ENCODE assay signal across 31 mouse cellular contexts in genomic region chr13:55574321-55574720, GRCm38 (mm10). TPM values are rescaled to one million over a fixed set of nuclear protein-coding genes. Genes with fewer than 3 reads are reported as not detected.
DNase-seq lines count a peak whose midpoint lies in the region; ATAC-seq and TF ChIP-seq lines count a peak whose summit lies in the region.
"Had no signal": no experiment of that assay in that cellular context is flagged by ENCODE, and none has a peak within 500 bp of the region (broad histone marks: within the 10 kb centered on the region; RNA-seq: fewer than 3 reads in every experiment).

No protein-coding gene starts in this region.

- no peak overlapping the region for H3K4me2 ChIP-seq in forebrain, embryonic 14.5 days (ENCODE audit: low read length)
- no peak overlapping the region for H3K4me2 ChIP-seq in forebrain, embryonic 11.5 days (ENCODE audit: low read depth, low read length, severe bottlenecking)
- H3K4me2 ChIP-seq in midbrain, embryonic 14.5 days (ENCODE audit: low read length), result no peak overlapping the region
- H3K4me2 ChIP-seq in midbrain, embryonic 13.5 days (replicated peaks), result no peak overlapping the region
- H3K4me2 ChIP-seq: embryonic facial prominence, embryonic 15.5 days; forebrain, embryonic 15.5 days; heart, embryonic 11.5 days; hindbrain, embryonic 12.5 days; lung, embryonic 14.5 days; neural tube, embryonic 15.5 days had no signal

- no peaks in the 10 kb centered on the region for H3K9me3 ChIP-seq in forebrain, embryonic 14.5 days (replicated peaks; ENCODE audit: control insufficient read depth, low read length)
- no peaks in the 10 kb centered on the region for H3K9me3 ChIP-seq in forebrain, embryonic 11.5 days (ENCODE audit: control insufficient read depth, low read length)
- no peaks in the 10 kb centered on the region for H3K9me3 ChIP-seq in midbrain, embryonic 14.5 days (ENCODE audit: control insufficient read depth, low read length)
- 0 out of 2 replicates have a peak, but pooled peaks cover 3% of the 10 kb centered on the region for H3K9me3 ChIP-seq in midbrain, embryonic 13.5 days
- no peaks in the 10 kb centered on the region for H3K9me3 ChIP-seq in MEL (replicated peaks; ENCODE audit: insufficient read depth, low read length)
- H3K9me3 ChIP-seq: embryonic facial prominence, embryonic 15.5 days; forebrain, embryonic 15.5 days; hindbrain, embryonic 12.5 days; neural tube, embryonic 15.5 days had no signal

- TF ChIP-seq EP300 in MEL (IDR thresholded peaks at IDR 0.05; ENCODE audit: low read depth in 1 of 2, low read length in 2 of 2), result no peak

- peak; percentile 16 for DNase-seq in forebrain, embryonic 14.5 days (ENCODE audit: low spot score)
- no peak for DNase-seq in forebrain, embryonic 11.5 days (ENCODE audit: low spot score)
- peak; percentile 49 for DNase-seq in midbrain, embryonic 14.5 days
- DNase-seq in MEL (ENCODE audit: low read depth, low spot score), result no peak
- DNase-seq in induced T-regulatory cell, adult 2 months (ENCODE audit: low read depth), result peak; percentile 41
- no peak for DNase-seq in layer of hippocampus, adult 11-12 months (ENCODE audit: low spot score)
- no peak for DNase-seq in ovary, postnatal 36 days (ENCODE audit: low spot score)
- DNase-seq: adrenal gland, postnatal 10 days; cerebellum, adult 11-12 months; cerebellum, postnatal 10 days; gastrocnemius, adult 2 months; gastrocnemius, postnatal 36 days; heart, adult 18-20 months; heart, postnatal 36 days; kidney, adult 8-10 months; liver; lung, embryonic 14.5 days; lung, postnatal 14 days; right cerebral cortex, adult 18-20 months; spleen, adult 18-20 months; thymus, adult 18-20 months; thymus, postnatal 4 days had no signal

- 76% methylated on average over 5 of the region's 5 CpGs for WGBS in forebrain, embryonic 14.5 days
- 82% methylated on average over 5 of the region's 5 CpGs for WGBS in forebrain, embryonic 11.5 days
- 77% methylated on average over 5 of the region's 5 CpGs for WGBS in midbrain, embryonic 14.5 days
- 74% methylated on average over 5 of the region's 5 CpGs for WGBS in midbrain, embryonic 13.5 days

- H3K27me3 ChIP-seq in forebrain, embryonic 14.5 days (replicated peaks; ENCODE audit: control insufficient read depth, insufficient read depth, low read length), result no peaks in the 10 kb centered on the region
- no peaks in the 10 kb centered on the region for H3K27me3 ChIP-seq in forebrain, embryonic 11.5 days (ENCODE audit: control insufficient read depth, insufficient read depth, low read length)
- H3K27me3 ChIP-seq in midbrain, embryonic 14.5 days (ENCODE audit: control insufficient read depth, insufficient read depth, low read length), result no peaks in the 10 kb centered on the region
- H3K27me3 ChIP-seq in midbrain, embryonic 13.5 days, result no peaks in the 10 kb centered on the region
- H3K27me3 ChIP-seq in MEL (ENCODE audit: control insufficient read depth in 1 of 2, insufficient read depth in 2 of 2, low read length in 2 of 2), result no peaks in the 10 kb centered on the region; a peak in 1 of 4 replicates
- H3K27me3 ChIP-seq: embryonic facial prominence, embryonic 15.5 days; forebrain, embryonic 15.5 days; hindbrain, embryonic 12.5 days; neural tube, embryonic 15.5 days had no signal

- H3K9ac ChIP-seq in forebrain, embryonic 14.5 days (ENCODE audit: low read length), result no peak overlapping the region
- H3K9ac ChIP-seq in forebrain, embryonic 11.5 days (ENCODE audit: low read length), result no peak overlapping the region
- H3K9ac ChIP-seq in midbrain, embryonic 14.5 days (replicated peaks; ENCODE audit: low read length), result no peak overlapping the region
- no peak overlapping the region for H3K9ac ChIP-seq in midbrain, embryonic 13.5 days (replicated peaks)
- no peak overlapping the region for H3K9ac ChIP-seq in MEL (ENCODE audit: control insufficient read depth, low read depth, low read length, poor library complexity, severe bottlenecking)
- H3K9ac ChIP-seq: embryonic facial prominence, embryonic 15.5 days; forebrain, embryonic 15.5 days; hindbrain, embryonic 12.5 days; liver, embryonic 14.5 days; lung, embryonic 14.5 days; neural tube, embryonic 15.5 days had no signal

- no peaks in the 10 kb centered on the region for H3K36me3 ChIP-seq in forebrain, embryonic 14.5 days (ENCODE audit: control insufficient read depth, insufficient read depth, low read length)
- no peaks in the 10 kb centered on the region for H3K36me3 ChIP-seq in forebrain, embryonic 11.5 days (ENCODE audit: control insufficient read depth, insufficient read depth, low read length)
- 0 out of 2 replicates have a peak, but pooled peaks cover under 1% of the 10 kb centered on the region for H3K36me3 ChIP-seq in midbrain, embryonic 14.5 days (ENCODE audit: control insufficient read depth, insufficient read depth, low read length)
- no peaks in the 10 kb centered on the region for H3K36me3 ChIP-seq in midbrain, embryonic 13.5 days
- peaks cover 0 to 7% of the 10 kb centered on the region in 2 experiments; a peak in 2 of 4 replicates for H3K36me3 ChIP-seq in MEL (ENCODE audit: control insufficient read depth in 1 of 2, insufficient read depth in 2 of 2, low read length in 2 of 2)
- H3K36me3 ChIP-seq: embryonic facial prominence, embryonic 15.5 days; forebrain, embryonic 15.5 days; hindbrain, embryonic 12.5 days; neural tube, embryonic 15.5 days had no signal

- peaks cover 6% of the 10 kb centered on the region for H3K4me1 ChIP-seq in forebrain, embryonic 14.5 days (ENCODE audit: control insufficient read depth, insufficient read depth, low read length)
- peaks cover 4% of the 10 kb centered on the region for H3K4me1 ChIP-seq in forebrain, embryonic 11.5 days (replicated peaks; ENCODE audit: control insufficient read depth, insufficient read depth, low read length)
- peaks cover 14% of the 10 kb centered on the region for H3K4me1 ChIP-seq in midbrain, embryonic 14.5 days (ENCODE audit: control insufficient read depth, insufficient read depth, low read length)
- H3K4me1 ChIP-seq in midbrain, embryonic 13.5 days (replicated peaks), result peaks cover 16% of the 10 kb centered on the region
- H3K4me1 ChIP-seq in MEL (ENCODE audit: control insufficient read depth in 1 of 2, insufficient read depth in 2 of 2, low read length in 2 of 2), result peaks cover 0 to 13% of the 10 kb centered on the region in 2 experiments; a peak in 2 of 4 replicates

- no peak overlapping the region for H3K4me3 ChIP-seq in forebrain, embryonic 14.5 days (ENCODE audit: low read depth, low read length)
- H3K4me3 ChIP-seq in forebrain, embryonic 11.5 days (ENCODE audit: low read depth, low read length), result no peak overlapping the region
- no peak overlapping the region for H3K4me3 ChIP-seq in midbrain, embryonic 14.5 days (replicated peaks; ENCODE audit: low read depth, low read length)
- no peak overlapping the region for H3K4me3 ChIP-seq in midbrain, embryonic 13.5 days (replicated peaks)
- H3K4me3 ChIP-seq in MEL (ENCODE audit: control insufficient read depth in 1 of 2, insufficient read depth in 1 of 2, low read depth in 2 of 2, low read length in 2 of 2), result no peak overlapping the region
- H3K4me3 ChIP-seq: embryonic facial prominence, embryonic 15.5 days; forebrain, embryonic 15.5 days; gastrocnemius, adult 2 months; hindbrain, embryonic 12.5 days; neural tube, embryonic 15.5 days had no signal

- TF ChIP-seq CTCF in MEL (IDR thresholded peaks at IDR 0.05 in 2 of 3, conservative IDR thresholded peaks at IDR 0.05 in 1 of 3; ENCODE audit: control insufficient read depth in 1 of 3, insufficient read depth in 1 of 3, low read depth in 2 of 3, low read length in 3 of 3, poor library complexity in 1 of 3, severe bottlenecking in 1 of 3), result no peak

- no peak overlapping the region for H3K27ac ChIP-seq in forebrain, embryonic 14.5 days (ENCODE audit: low read depth, low read length)
- no peak overlapping the region for H3K27ac ChIP-seq in forebrain, embryonic 11.5 days (ENCODE audit: low read depth, low read length)
- H3K27ac ChIP-seq in midbrain, embryonic 14.5 days (replicated peaks; ENCODE audit: low read depth, low read length), result no peak overlapping the region
- H3K27ac ChIP-seq in midbrain, embryonic 13.5 days, result no peak overlapping the region
- no peak overlapping the region for H3K27ac ChIP-seq in MEL (ENCODE audit: control insufficient read depth, low read depth, low read length)
- H3K27ac ChIP-seq: embryonic facial prominence, embryonic 15.5 days; forebrain, embryonic 15.5 days; gastrocnemius, adult 2 months; hindbrain, embryonic 12.5 days; kidney, postnatal 0 days; liver, embryonic 14.5 days; neural tube, embryonic 15.5 days had no signal

- H3K79me2 ChIP-seq in MEL (ENCODE audit: control insufficient read depth, insufficient read depth, low read length, poor library complexity), result peaks cover 15% of the 10 kb centered on the region

- TF ChIP-seq POLR2A in MEL (IDR thresholded peaks at IDR 0.05; ENCODE audit: control insufficient read depth in 1 of 2, insufficient read depth in 1 of 2, low read depth in 1 of 2, low read length in 2 of 2, poor library complexity in 1 of 2), result no peak

- ATAC-seq in forebrain, embryonic 14.5 days, result no peak
- ATAC-seq in forebrain, embryonic 11.5 days (replicated peaks; ENCODE audit: low FRiP score), result no peak
- ATAC-seq in midbrain, embryonic 14.5 days (ENCODE audit: low FRiP score, low TSS enrichment), result no peak
- no peak for ATAC-seq in midbrain, embryonic 13.5 days
- ATAC-seq: forebrain, embryonic 15.5 days; intestine, embryonic 16.5 days had no signal

- TF ChIP-seq RAD21 in MEL (IDR thresholded peaks at IDR 0.05; ENCODE audit: low read depth, low read length), result no peak

RNA-seq across cellular contexts. Expression of gene Tmed9, which starts 0.8 kb away (rescaled TPM):
- 66.6 and 70.4 TPM in 2 replicates for polyA plus RNA-seq in forebrain, embryonic 14.5 days (2014; fragmentation: Nextera tagmentation; extraction: Ambion mirVana)
- polyA plus RNA-seq in forebrain, embryonic 11.5 days (2014; fragmentation: Nextera tagmentation; extraction: Ambion mirVana), result 51.4 and 56.5 TPM in 2 replicates
- 61.3 and 126 TPM in 2 replicates for polyA plus RNA-seq in midbrain, embryonic 14.5 days (2014; fragmentation: Nextera tagmentation; extraction: Ambion mirVana)
- polyA plus RNA-seq in midbrain, embryonic 13.5 days (2015; fragmentation: Nextera tagmentation; extraction: Ambion mirVana), result 103 and 125 TPM in 2 replicates
- total RNA-seq in MEL (2012; rRNA removed), result 185 and 222 TPM in 2 replicates
- polyA plus RNA-seq in MEL (2012; ENCODE audit: insufficient read depth in 1 of 2, insufficient read length in 2 of 2, low read depth in 1 of 2, low replicate concordance in 2 of 2, missing spikeins in 1 of 2), result 100 to 1,000 TPM in 1 of 2 experiments, not detected in 1; 218 TPM

RNA-seq across cellular contexts. Expression of gene Fam193b, which starts 3.4 kb away (rescaled TPM):
- 34.3 and 42.5 TPM in 2 replicates for polyA plus RNA-seq in forebrain, embryonic 14.5 days (2014; fragmentation: Nextera tagmentation; extraction: Ambion mirVana)
- 55.8 and 58.0 TPM in 2 replicates for polyA plus RNA-seq in forebrain, embryonic 11.5 days (2014; fragmentation: Nextera tagmentation; extraction: Ambion mirVana)
- 50.0 and 57.6 TPM in 2 replicates for polyA plus RNA-seq in midbrain, embryonic 14.5 days (2014; fragmentation: Nextera tagmentation; extraction: Ambion mirVana)
- polyA plus RNA-seq in midbrain, embryonic 13.5 days (2015; fragmentation: Nextera tagmentation; extraction: Ambion mirVana), result 64.9 and 72.3 TPM in 2 replicates
- 11.7 and 11.9 TPM in 2 replicates for total RNA-seq in MEL (2012; rRNA removed)
- 10 to 100 TPM in 1 of 2 experiments, not detected in 1; 38.7 TPM for polyA plus RNA-seq in MEL (2012; ENCODE audit: insufficient read depth in 1 of 2, insufficient read length in 2 of 2, low read depth in 1 of 2, low replicate concordance in 2 of 2, missing spikeins in 1 of 2)

RNA-seq across cellular contexts. Expression of gene B4galt7, which starts 25.4 kb away (rescaled TPM):
- 10.4 and 12.2 TPM in 2 replicates for polyA plus RNA-seq in forebrain, embryonic 14.5 days (2014; fragmentation: Nextera tagmentation; extraction: Ambion mirVana)
- 24.5 and 25.6 TPM in 2 replicates for polyA plus RNA-seq in forebrain, embryonic 11.5 days (2014; fragmentation: Nextera tagmentation; extraction: Ambion mirVana)
- polyA plus RNA-seq in midbrain, embryonic 14.5 days (2014; fragmentation: Nextera tagmentation; extraction: Ambion mirVana), result 24.5 and 28.8 TPM in 2 replicates
- 45.5 and 47.4 TPM in 2 replicates for polyA plus RNA-seq in midbrain, embryonic 13.5 days (2015; fragmentation: Nextera tagmentation; extraction: Ambion mirVana)
- total RNA-seq in MEL (2012; rRNA removed), result 15.0 and 18.0 TPM in 2 replicates
- polyA plus RNA-seq in MEL (2012; ENCODE audit: insufficient read depth in 1 of 2, insufficient read length in 2 of 2, low read depth in 1 of 2, low replicate concordance in 2 of 2, missing spikeins in 1 of 2), result 10 to 100 TPM in 1 of 2 experiments, not detected in 1; 19.9 TPM

RNA-seq across cellular contexts. Expression of gene Ddx41, which starts 37.9 kb away (rescaled TPM):
- polyA plus RNA-seq in forebrain, embryonic 14.5 days (2014; fragmentation: Nextera tagmentation; extraction: Ambion mirVana), result 72.0 and 75.7 TPM in 2 replicates
- 79.3 and 79.5 TPM in 2 replicates for polyA plus RNA-seq in forebrain, embryonic 11.5 days (2014; fragmentation: Nextera tagmentation; extraction: Ambion mirVana)
- 56.2 and 57.6 TPM in 2 replicates for polyA plus RNA-seq in midbrain, embryonic 14.5 days (2014; fragmentation: Nextera tagmentation; extraction: Ambion mirVana)
- polyA plus RNA-seq in midbrain, embryonic 13.5 days (2015; fragmentation: Nextera tagmentation; extraction: Ambion mirVana), result 60.2 and 66.6 TPM in 2 replicates
- total RNA-seq in MEL (2012; rRNA removed), result 58.5 and 61.6 TPM in 2 replicates
- 10 to 100 TPM in 1 of 2 experiments, not detected in 1; 88.8 TPM for polyA plus RNA-seq in MEL (2012; ENCODE audit: insufficient read depth in 1 of 2, insufficient read length in 2 of 2, low read depth in 1 of 2, low replicate concordance in 2 of 2, missing spikeins in 1 of 2)

RNA-seq across cellular contexts. Expression of gene Dok3, which starts 45.2 kb away (rescaled TPM):
- polyA plus RNA-seq in forebrain, embryonic 14.5 days (2014; fragmentation: Nextera tagmentation; extraction: Ambion mirVana), result 1.4 and 2.9 TPM in 2 replicates
- polyA plus RNA-seq in forebrain, embryonic 11.5 days (2014; fragmentation: Nextera tagmentation; extraction: Ambion mirVana), result 3.3 and 3.9 TPM in 2 replicates
- polyA plus RNA-seq in midbrain, embryonic 14.5 days (2014; fragmentation: Nextera tagmentation; extraction: Ambion mirVana), result 3.4 and 4.0 TPM in 2 replicates
- polyA plus RNA-seq in midbrain, embryonic 13.5 days (2015; fragmentation: Nextera tagmentation; extraction: Ambion mirVana), result 4.3 and 4.7 TPM in 2 replicates
- 1.4 and 1.6 TPM in 2 replicates for total RNA-seq in MEL (2012; rRNA removed)
- polyA plus RNA-seq in MEL (2012; ENCODE audit: insufficient read depth in 1 of 2, insufficient read length in 2 of 2, low read depth in 1 of 2, low replicate concordance in 2 of 2, missing spikeins in 1 of 2), result 1 to 10 TPM in 1 of 2 experiments, not detected in 1; 4.3 TPM

Comparison
In these comparisons a context has a peak if more than half of its experiments do, and no peak if none do; other contexts are left out.
1. DNase-seq: peak in forebrain, embryonic 14.5 days (single experiment), midbrain, embryonic 14.5 days (single experiment) and induced T-regulatory cell, adult 2 months (single experiment); none in forebrain, embryonic 11.5 days (single experiment), MEL (single experiment), layer of hippocampus, adult 11-12 months (single experiment) and ovary, postnatal 36 days (single experiment).